Mouse (Mus musculus): ENCODE data around the gene Zfpm1.

Zfpm1 gene

DNA sequence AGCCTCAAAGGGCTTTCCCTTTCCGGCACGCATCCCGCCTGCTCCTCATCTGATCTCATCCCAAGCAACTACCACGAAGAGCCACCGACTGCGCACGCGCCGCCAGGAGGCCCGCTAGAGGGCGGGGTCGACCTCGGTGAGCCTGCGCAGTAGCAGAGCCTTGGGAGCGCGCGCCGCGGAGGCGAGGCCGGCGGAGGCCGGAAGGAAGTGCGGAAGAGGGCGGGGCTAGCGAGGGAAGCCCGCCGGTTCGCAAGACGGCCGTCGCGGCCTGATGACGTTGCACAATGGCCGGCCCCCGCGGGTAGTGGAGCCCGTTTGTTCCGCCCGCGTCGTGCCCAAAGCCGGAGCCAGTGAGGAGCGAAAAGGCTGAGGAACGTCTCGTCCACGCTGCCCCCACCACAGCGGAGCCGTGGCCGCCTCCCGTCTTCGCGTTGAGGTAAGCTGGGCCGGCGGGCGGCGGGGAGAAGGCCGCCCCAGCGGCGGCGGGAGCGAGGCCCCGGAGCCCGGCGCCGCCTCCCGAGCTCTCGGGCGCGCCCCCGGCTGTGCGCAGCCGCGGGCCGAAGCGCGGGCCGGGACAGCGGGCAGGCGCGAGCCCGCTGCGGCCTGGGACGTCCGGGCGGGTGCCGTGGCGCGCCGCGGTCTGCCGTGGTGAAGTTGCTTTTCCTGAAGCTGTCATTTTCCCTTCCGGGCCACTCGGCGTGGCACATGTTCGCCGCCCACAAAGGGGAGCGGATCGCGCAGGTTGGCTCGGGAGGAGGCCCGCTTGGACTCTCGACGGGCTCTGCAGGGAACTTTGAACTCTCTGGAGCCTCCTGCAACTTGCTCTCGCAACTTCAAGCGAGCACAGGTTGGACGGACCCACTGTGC, 94.7 kb downstream of the Zfpm1 start, which contains the start of gene Zc3h18:
Gene Zc3h18 (plus strand): TSS at position 245 of the 867 bp plus-strand sequence.
- peak; percentile 97 for DNase-seq (ENCODE audit: low read depth, low spot score)

- no peak for DNase-seq (ENCODE audit: low read depth, low spot score)
These were observed 101.1 kb downstream of the Zfpm1 start for GRCm38 (mm10) chr8:122383039-122383438.
